Mouse (Mus musculus) MEL (cell line): Measurements from ENCODE around the gene Orm2.

Experiments
- CTCF ChIP-seq, 3 experiments: IDR thresholded peaks in 2 of 3; conservative IDR thresholded peaks in 1 of 3; 2 replicates each; pipeline ENCODE4 v1.5.1; 2011 to 2012; ENCODE audit warnings: low read length in 3 of 3, low read depth in 2 of 3, mild to moderate bottlenecking in 2 of 3, improper control_type of control experiment in 1 of 3, inconsistent platforms in 1 of 3, mixed read lengths in 1 of 3, moderate library complexity in 1 of 3; ENCODE audit not compliant: control insufficient read depth in 1 of 3, insufficient read depth in 1 of 3, poor library complexity in 1 of 3, severe bottlenecking in 1 of 3
- EP300 ChIP-seq, 2 experiments: IDR thresholded peaks; 2 replicates each; pipeline ENCODE4 v1.6.1; 2011; ENCODE audit warnings: improper control_type of control experiment in 2 of 2, low read length in 2 of 2, low read depth in 1 of 2, mild to moderate bottlenecking in 1 of 2
- KAT2A ChIP-seq: conservative IDR thresholded peaks from 2 replicates; pipeline ENCODE4 v1.6.1; 2012; ENCODE audit warnings: low read depth, low read length, improper control_type of control experiment, inconsistent platforms
- MAFK ChIP-seq: IDR thresholded peaks from 2 replicates; pipeline ENCODE4 v1.6.1; 2011; ENCODE audit warnings: low read depth, mild to moderate bottlenecking, low read length, improper control_type of control experiment, borderline replicate concordance
- MXI1 ChIP-seq: IDR thresholded peaks from 2 replicates; pipeline ENCODE4 v1.6.1; 2011; ENCODE audit warnings: mild to moderate bottlenecking, low read depth, low read length, improper control_type of control experiment
- NELFE ChIP-seq: IDR thresholded peaks from 2 replicates; pipeline ENCODE4 v1.6.1; 2011; ENCODE audit warnings: low read depth, low read length, improper control_type of control experiment
- POLR2A ChIP-seq, 2 experiments: IDR thresholded peaks; 2 replicates each; pipeline ENCODE4 v1.6.1; 2011 to 2012; ENCODE audit warnings: low read length in 2 of 2, mild to moderate bottlenecking in 2 of 2, control low read depth in 1 of 2, improper control_type of control experiment in 1 of 2, low read depth in 1 of 2, moderate library complexity in 1 of 2; ENCODE audit not compliant: control insufficient read depth in 1 of 2, insufficient read depth in 1 of 2, poor library complexity in 1 of 2
- POLR2AphosphoS2 ChIP-seq: IDR thresholded peaks from 2 replicates; pipeline ENCODE4 v1.6.1; 2011; ENCODE audit warnings: low read length, improper control_type of control experiment
- USF1 ChIP-seq: IDR thresholded peaks from 2 replicates; pipeline ENCODE4 v1.6.1; 2014; ENCODE audit warnings: low read depth, mild to moderate bottlenecking, inconsistent platforms, low read length, improper control_type of control experiment, moderate library complexity

- TF ChIP-seq CTCF (IDR thresholded peaks at IDR 0.05 in 2 of 3, conservative IDR thresholded peaks at IDR 0.05 in 1 of 3; ENCODE audit: control insufficient read depth in 1 of 3, insufficient read depth in 1 of 3, low read depth in 2 of 3, low read length in 3 of 3, poor library complexity in 1 of 3, severe bottlenecking in 1 of 3) (no peak), MXI1 (no peak), POLR2A (IDR thresholded peaks at IDR 0.05; ENCODE audit: control insufficient read depth in 1 of 2, insufficient read depth in 1 of 2, low read depth in 1 of 2, low read length in 2 of 2, poor library complexity in 1 of 2) (no peak), EP300 (IDR thresholded peaks at IDR 0.05; ENCODE audit: low read depth in 1 of 2, low read length in 2 of 2) (no peak), MAFK (no peak), KAT2A (no peak), POLR2AphosphoS2 (no peak), NELFE (no peak), USF1 (no peak)
Observed at GRCm38 (mm10) chr4:63333403-63333802, 28.8 kb upstream of the Orm2 start.
